Mouse (Mus musculus): ENCODE data around the gene Rabgap1l. TPM values are rescaled to one million over a fixed set of nuclear protein-coding genes. Genes with fewer than 3 reads are reported as not detected.
A peak's percentile ranks its signal among the peaks of the same experiment; 100 is the strongest.

Rabgap1l gene
- polyA plus RNA-seq, 1 experiment = 12.9 TPM

DNA sequence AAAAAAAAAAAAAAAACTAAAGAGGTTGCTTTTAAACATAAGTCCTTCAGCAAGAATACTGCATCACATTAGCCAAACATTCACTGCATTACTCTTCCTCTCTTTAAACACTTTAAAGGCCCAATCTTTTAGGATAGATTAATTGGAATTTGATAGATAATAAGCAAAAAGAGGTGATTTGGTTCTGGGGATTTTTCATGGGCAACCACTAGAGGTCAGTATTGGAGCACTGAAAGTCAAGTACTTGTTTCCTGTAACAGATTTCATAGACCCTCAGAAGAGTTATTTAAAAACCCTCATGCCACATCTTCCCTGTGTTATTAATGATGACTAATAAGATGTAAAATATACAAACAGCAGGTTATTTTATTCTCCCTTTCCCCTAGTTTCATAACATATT lies 393.6 kb downstream of the Rabgap1l start:
- H3K27me3 ChIP-seq (replicated peaks; ENCODE audit: control insufficient read depth, insufficient read depth, low read length) = no peaks in the 10 kb centered on the region
- peak; percentile 44 for DNase-seq
- no peak for TF ChIP-seq POLR2A (IDR thresholded peaks at IDR 0.05; ENCODE audit: low read depth, low read length)
- TF ChIP-seq CTCF (conservative IDR thresholded peaks at IDR 0.05; ENCODE audit: insufficient read depth, insufficient read length, low read depth, low read length) = 0 out of 2 replicates have a peak, but pooled peaks have one; percentile 29
- H3K4me1 ChIP-seq (ENCODE audit: control insufficient read depth, insufficient read depth, low read length) = no peaks in the 10 kb centered on the region
- H3K27ac ChIP-seq (ENCODE audit: insufficient read depth, low read depth, low read length) = no peak overlapping the region
- no peaks in the 10 kb centered on the region for H3K36me3 ChIP-seq (ENCODE audit: control insufficient read depth, insufficient read depth, low read length)
- no peak overlapping the region for H3K4me3 ChIP-seq (ENCODE audit: insufficient read depth, low read depth, low read length)

DNA sequence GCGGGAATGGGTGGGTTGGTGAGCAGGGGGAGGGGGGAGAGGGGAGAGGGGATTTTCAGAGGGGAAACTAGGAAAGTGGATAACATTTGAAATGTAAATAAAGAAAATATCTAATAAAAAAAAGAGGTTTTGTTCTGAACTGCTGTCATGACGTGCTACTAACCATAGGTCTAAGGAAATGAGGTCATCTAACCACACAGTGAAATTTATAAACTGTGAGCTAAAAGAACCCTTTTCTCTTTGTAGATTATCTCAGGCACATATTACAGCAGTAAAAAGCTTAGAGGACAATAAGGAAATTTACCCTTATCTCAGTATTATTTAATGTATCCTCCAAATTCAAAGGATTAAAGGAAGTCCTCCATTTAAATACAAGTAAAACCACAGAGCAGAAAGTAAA lies 396.0 kb downstream of the Rabgap1l start:
- no peaks in the 10 kb centered on the region for H3K4me1 ChIP-seq (ENCODE audit: control insufficient read depth, insufficient read depth, low read length)
- no peaks in the 10 kb centered on the region for H3K27me3 ChIP-seq (replicated peaks; ENCODE audit: control insufficient read depth, insufficient read depth, low read length)
- TF ChIP-seq CTCF (conservative IDR thresholded peaks at IDR 0.05; ENCODE audit: insufficient read depth, insufficient read length, low read depth, low read length) = no peak
- no peak for TF ChIP-seq POLR2A (IDR thresholded peaks at IDR 0.05; ENCODE audit: low read depth, low read length)
- DNase-seq = no peak
- no peak overlapping the region for H3K4me3 ChIP-seq (ENCODE audit: insufficient read depth, low read depth, low read length)
- H3K27ac ChIP-seq (ENCODE audit: insufficient read depth, low read depth, low read length) = no peak overlapping the region
- no peaks in the 10 kb centered on the region for H3K36me3 ChIP-seq (ENCODE audit: control insufficient read depth, insufficient read depth, low read length)
- 84% methylated on average over 2 of the region's 2 CpGs for WGBS

DNA sequence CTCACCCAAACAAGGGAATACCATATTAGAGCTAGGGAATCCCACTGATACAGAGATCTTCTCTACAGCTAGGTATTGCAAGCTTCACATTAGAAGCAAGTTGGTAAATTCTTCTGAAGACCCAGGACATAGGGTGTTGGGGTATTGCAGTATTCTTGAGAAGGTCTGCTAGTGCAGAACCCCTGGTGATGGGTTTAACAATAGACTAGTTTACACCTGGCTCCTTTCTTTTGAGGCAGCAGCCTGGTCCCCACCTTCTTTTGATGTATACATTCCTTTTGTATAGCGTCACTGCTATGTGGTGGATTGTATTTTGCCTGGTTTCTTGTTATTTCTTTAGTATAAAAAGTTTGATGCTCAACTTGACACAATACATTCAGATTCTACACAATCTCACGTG lies 405.6 kb downstream of the Rabgap1l start:
- no peaks in the 10 kb centered on the region for H3K36me3 ChIP-seq (ENCODE audit: control insufficient read depth, insufficient read depth, low read length)
- no peak overlapping the region for H3K4me3 ChIP-seq (ENCODE audit: insufficient read depth, low read depth, low read length)
- no peaks in the 10 kb centered on the region for H3K4me1 ChIP-seq (ENCODE audit: control insufficient read depth, insufficient read depth, low read length)
- no peak for TF ChIP-seq CTCF (conservative IDR thresholded peaks at IDR 0.05; ENCODE audit: insufficient read depth, insufficient read length, low read depth, low read length)
- TF ChIP-seq POLR2A (IDR thresholded peaks at IDR 0.05; ENCODE audit: low read depth, low read length) = no peak
- no peaks in the 10 kb centered on the region for H3K27me3 ChIP-seq (replicated peaks; ENCODE audit: control insufficient read depth, insufficient read depth, low read length)
- no peak overlapping the region for H3K27ac ChIP-seq (ENCODE audit: insufficient read depth, low read depth, low read length)
- DNase-seq = no peak
- WGBS = 74% methylated on average over 2 of the region's 2 CpGs

DNA sequence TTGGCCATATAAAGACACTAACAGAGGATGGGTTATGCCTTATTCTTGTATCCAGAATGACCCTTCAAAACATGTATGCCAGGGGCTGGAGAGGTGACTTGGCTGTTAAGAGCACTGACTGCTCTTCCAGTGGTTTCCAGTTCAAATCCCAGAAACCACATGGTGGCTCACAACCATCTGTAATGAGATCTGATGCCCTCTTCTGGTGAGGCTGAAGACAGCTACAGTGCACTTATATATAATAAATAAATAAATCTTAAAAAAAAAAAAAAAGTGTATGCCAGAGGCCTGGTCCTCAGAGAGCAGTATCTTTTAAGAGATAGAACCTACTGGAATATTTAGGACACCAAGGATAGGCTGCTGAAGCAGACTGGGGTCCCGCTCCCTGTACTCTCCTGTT lies 414.6 kb downstream of the Rabgap1l start:
- Histone ChIP-seq H3K4me3 (ENCODE audit: insufficient read depth, low read depth, low read length) (no peak overlapping the region), H3K27me3 (replicated peaks; ENCODE audit: control insufficient read depth, insufficient read depth, low read length) (no peaks in the 10 kb centered on the region), H3K36me3 (ENCODE audit: control insufficient read depth, insufficient read depth, low read length) (no peaks in the 10 kb centered on the region), H3K27ac (ENCODE audit: insufficient read depth, low read depth, low read length) (no peak overlapping the region), H3K4me1 (ENCODE audit: control insufficient read depth, insufficient read depth, low read length) (no peaks in the 10 kb centered on the region)
- WGBS = 97% methylated on average over 1 of the region's 1 CpGs
- peak; percentile 3 for DNase-seq
- 0 out of 2 replicates have a peak, but pooled peaks have one; percentile 4 for TF ChIP-seq CTCF (conservative IDR thresholded peaks at IDR 0.05; ENCODE audit: insufficient read depth, insufficient read length, low read depth, low read length)
- no peak for TF ChIP-seq POLR2A (IDR thresholded peaks at IDR 0.05; ENCODE audit: low read depth, low read length)

DNA sequence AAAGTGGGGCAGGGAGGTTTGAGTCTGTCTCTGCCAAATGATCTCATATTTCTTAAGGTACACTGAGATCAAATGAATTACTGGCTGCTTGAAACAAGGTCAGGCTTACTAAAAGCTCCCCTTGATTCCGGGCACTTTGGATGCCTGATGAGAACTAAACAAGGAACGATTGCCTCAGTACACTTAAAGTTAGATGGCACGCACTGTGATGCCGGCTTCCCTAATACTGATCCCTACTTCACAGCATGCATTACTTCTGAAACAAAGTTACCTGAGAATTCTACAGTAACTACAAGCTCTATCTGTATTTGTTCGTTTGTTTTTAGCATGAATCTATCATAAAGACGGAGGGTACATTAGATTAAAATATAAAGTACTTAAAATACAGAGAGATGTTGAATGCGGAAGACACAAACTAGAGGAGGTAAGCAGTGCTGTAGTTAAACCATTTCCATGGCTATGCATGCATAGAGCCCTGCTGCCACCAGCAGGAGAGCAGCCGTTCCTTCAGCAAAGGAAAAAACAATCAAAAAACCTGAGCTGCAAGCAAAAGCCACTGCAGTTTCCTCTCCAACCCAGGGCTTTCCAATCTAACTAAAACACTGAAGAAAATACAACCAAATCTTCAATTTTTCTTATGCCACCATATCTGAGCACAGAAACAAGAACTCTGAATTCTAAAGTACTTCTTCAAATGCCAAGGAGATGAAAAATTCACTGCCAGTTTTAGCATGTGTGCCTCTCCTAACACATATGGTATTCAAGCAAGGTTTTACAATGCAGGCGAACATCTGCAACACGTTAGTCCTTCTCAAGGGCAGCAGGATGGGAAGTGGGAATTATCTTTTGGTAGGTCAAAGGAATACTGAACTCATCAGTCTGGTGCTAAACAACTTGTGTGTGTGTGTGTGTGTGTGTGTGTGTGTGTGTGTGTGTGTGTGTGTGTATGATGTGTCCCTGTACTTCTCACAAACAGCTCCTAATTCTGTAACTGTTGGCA lies 415.4 kb downstream of the Rabgap1l start:
- TF ChIP-seq POLR2A (IDR thresholded peaks at IDR 0.05; ENCODE audit: low read depth, low read length) = no peak
- TF ChIP-seq CTCF (conservative IDR thresholded peaks at IDR 0.05; ENCODE audit: insufficient read depth, insufficient read length, low read depth, low read length) = peak; percentile 69
- 59% methylated on average over 10 of the region's 10 CpGs for WGBS
- Histone ChIP-seq H3K4me1 (ENCODE audit: control insufficient read depth, insufficient read depth, low read length) (no peaks in the 10 kb centered on the region), H3K27ac (ENCODE audit: insufficient read depth, low read depth, low read length) (no peak overlapping the region), H3K27me3 (replicated peaks; ENCODE audit: control insufficient read depth, insufficient read depth, low read length) (no peaks in the 10 kb centered on the region), H3K4me3 (ENCODE audit: insufficient read depth, low read depth, low read length) (no peak overlapping the region), H3K36me3 (ENCODE audit: control insufficient read depth, insufficient read depth, low read length) (no peaks in the 10 kb centered on the region)
- DNase-seq = peak; percentile 23

DNA sequence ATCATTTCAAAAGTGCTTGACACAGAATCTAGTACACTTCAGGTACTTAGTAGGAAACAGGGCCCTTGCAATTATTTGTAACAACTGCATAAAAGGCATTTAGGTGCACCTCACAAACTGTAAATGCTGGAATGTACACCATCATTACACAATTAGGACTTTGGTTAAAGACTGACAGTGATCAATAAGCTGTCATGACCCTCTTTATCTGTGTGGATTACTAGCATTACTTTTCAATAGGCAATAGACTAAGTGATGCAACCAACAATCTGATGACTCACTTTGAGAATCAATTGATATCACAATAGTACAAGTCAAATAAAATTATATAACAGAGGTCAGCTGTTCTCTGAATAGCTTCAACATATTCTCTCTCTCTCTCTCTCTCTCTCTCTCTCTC lies 418.5 kb downstream of the Rabgap1l start:
- Histone ChIP-seq H3K27ac (ENCODE audit: insufficient read depth, low read depth, low read length) (no peak overlapping the region), H3K36me3 (ENCODE audit: control insufficient read depth, insufficient read depth, low read length) (no peaks in the 10 kb centered on the region; the same call in 1 of the 2 replicates), H3K4me3 (ENCODE audit: insufficient read depth, low read depth, low read length) (no peak overlapping the region), H3K4me1 (ENCODE audit: control insufficient read depth, insufficient read depth, low read length) (no peaks in the 10 kb centered on the region), H3K27me3 (replicated peaks; ENCODE audit: control insufficient read depth, insufficient read depth, low read length) (no peaks in the 10 kb centered on the region)
- TF ChIP-seq POLR2A (IDR thresholded peaks at IDR 0.05; ENCODE audit: low read depth, low read length) = no peak
- no peak for DNase-seq

DNA sequence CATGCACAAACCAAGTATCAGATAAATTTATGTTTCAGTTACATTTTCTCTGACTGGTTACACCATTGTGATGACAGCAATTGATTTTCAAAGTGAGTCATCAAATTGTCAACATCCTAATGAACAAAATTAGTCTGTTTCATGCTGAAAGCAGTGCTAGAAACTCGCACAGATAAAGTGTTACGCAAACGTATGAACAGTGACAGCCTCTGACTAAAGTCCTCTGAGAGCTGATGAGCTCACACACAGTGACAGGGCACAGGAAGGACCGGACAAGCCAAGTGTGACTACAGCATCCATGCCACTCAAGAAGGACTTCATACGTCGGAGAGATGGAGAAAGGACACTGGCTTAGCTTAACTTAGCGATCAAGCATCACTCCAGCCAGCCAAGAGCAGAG lies 419.7 kb downstream of the Rabgap1l start:
- Histone ChIP-seq H3K36me3 (ENCODE audit: control insufficient read depth, insufficient read depth, low read length) (no peaks in the 10 kb centered on the region; the same call in 1 of the 2 replicates), H3K4me1 (ENCODE audit: control insufficient read depth, insufficient read depth, low read length) (no peaks in the 10 kb centered on the region), H3K27me3 (replicated peaks; ENCODE audit: control insufficient read depth, insufficient read depth, low read length) (no peaks in the 10 kb centered on the region), H3K4me3 (ENCODE audit: insufficient read depth, low read depth, low read length) (no peak overlapping the region), H3K27ac (ENCODE audit: insufficient read depth, low read depth, low read length) (no peak overlapping the region)
- 86% methylated on average over 7 of the region's 7 CpGs for WGBS
- TF ChIP-seq CTCF (conservative IDR thresholded peaks at IDR 0.05; ENCODE audit: insufficient read depth, insufficient read length, low read depth, low read length) (no peak), POLR2A (IDR thresholded peaks at IDR 0.05; ENCODE audit: low read depth, low read length) (no peak)
- DNase-seq = no peak
